Comparison of ENCODE assay signal across 9 mouse cellular contexts in the genomic region with DNA sequence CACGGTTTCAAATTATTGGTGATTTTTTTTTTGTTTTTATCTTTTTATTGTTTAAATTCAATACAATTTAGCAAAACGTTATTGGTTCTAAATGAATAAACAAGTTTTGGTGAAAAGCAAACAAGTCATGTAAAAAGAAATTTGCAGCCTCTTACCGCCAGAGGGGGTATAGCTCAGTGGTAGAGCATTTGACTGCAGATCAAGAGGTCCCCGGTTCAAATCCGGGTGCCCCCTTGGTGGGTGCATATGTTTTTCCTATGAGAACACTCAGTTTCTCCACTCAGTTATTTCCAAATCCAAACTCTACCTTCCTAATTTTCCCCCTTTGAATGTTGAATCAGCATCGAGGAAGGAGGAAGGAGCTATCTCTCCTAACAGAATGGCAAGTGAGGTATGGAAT. TPM values are rescaled to one million over a fixed set of nuclear protein-coding genes. Genes with fewer than 3 reads are reported as not detected.
DNase-seq lines count a peak whose midpoint lies in the region; ATAC-seq and TF ChIP-seq lines count a peak whose summit lies in the region.
"Had no signal": no experiment of that assay in that cellular context is flagged by ENCODE, and none has a peak within 500 bp of the region (broad histone marks: within the 10 kb centered on the region; RNA-seq: fewer than 3 reads in every experiment).

No protein-coding gene starts in this region.

- WGBS in heart, embryonic 12.5 days: 3% methylated on average over 6 of the region's 6 CpGs
- WGBS in bone marrow, adult 2 months: 5% methylated on average over 6 of the region's 6 CpGs
- 7% methylated on average over 6 of the region's 6 CpGs for WGBS in neural tube, embryonic 11.5 days

- H3K4me3 ChIP-seq in heart, embryonic 12.5 days: no peak overlapping the region
- no peak overlapping the region for H3K4me3 ChIP-seq in bone marrow, adult 2 months (replicated peaks; ENCODE audit: control insufficient read depth, low read depth, low read length)
- no peak overlapping the region for H3K4me3 ChIP-seq in neural tube, embryonic 11.5 days (ENCODE audit: low read depth, low read length)
- H3K4me3 ChIP-seq: stomach, embryonic 15.5 days had no signal

- H3K4me2 ChIP-seq in heart, embryonic 12.5 days: no peak overlapping the region
- H3K4me2 ChIP-seq in neural tube, embryonic 11.5 days (ENCODE audit: low read depth): no peak overlapping the region
- H3K4me2 ChIP-seq: stomach, embryonic 15.5 days had no signal

- peak; percentile 72 to 89 for DNase-seq in heart, adult 18-20 months
- DNase-seq in CD4-positive helper T cell, adult 2 months (ENCODE audit: low read depth, low spot score): peak; percentile 78
- peak; percentile 33 to 42 for DNase-seq in gastrocnemius, adult 8-10 months (ENCODE audit: low spot score in 2 of 2)
- DNase-seq in left cerebral cortex, postnatal 14 days (ENCODE audit: low spot score in 2 of 2): peak; percentile 81 to 89
- DNase-seq in neural tube, embryonic 11.5 days (ENCODE audit: low spot score): peak; percentile 52
- peak; percentile 84 for DNase-seq in thymus, postnatal 4 days

- peaks cover 11% of the 10 kb centered on the region for H3K4me1 ChIP-seq in heart, embryonic 12.5 days (replicated peaks)
- H3K4me1 ChIP-seq in bone marrow, adult 2 months (ENCODE audit: control insufficient read depth, insufficient read depth, low read length): peaks cover under 1% of the 10 kb centered on the region; the same call in 1 of the 2 replicates
- H3K4me1 ChIP-seq in neural tube, embryonic 11.5 days (ENCODE audit: control insufficient read depth, insufficient read depth, low read length): peaks cover 9% of the 10 kb centered on the region

- H3K27ac ChIP-seq in heart, embryonic 12.5 days (ENCODE audit: poor library complexity, severe bottlenecking): no peak overlapping the region
- H3K27ac ChIP-seq in bone marrow, adult 2 months (ENCODE audit: control insufficient read depth, insufficient read depth, low read depth, low read length, poor library complexity): no peak overlapping the region
- no peak overlapping the region for H3K27ac ChIP-seq in neural tube, embryonic 11.5 days (ENCODE audit: low read depth, low read length)
- H3K27ac ChIP-seq: stomach, embryonic 15.5 days had no signal

- H3K27me3 ChIP-seq in heart, embryonic 12.5 days (replicated peaks): no peaks in the 10 kb centered on the region
- H3K27me3 ChIP-seq in neural tube, embryonic 11.5 days (ENCODE audit: control insufficient read depth, insufficient read depth, low read length): no peaks in the 10 kb centered on the region
- H3K27me3 ChIP-seq: stomach, embryonic 15.5 days had no signal

- H3K9ac ChIP-seq in heart, embryonic 12.5 days: no peak overlapping the region
- H3K9ac ChIP-seq in neural tube, embryonic 11.5 days (ENCODE audit: low read length): no peak overlapping the region
- H3K9ac ChIP-seq: stomach, embryonic 15.5 days had no signal

- no peak for TF ChIP-seq POLR2A in bone marrow, adult 2 months (IDR thresholded peaks at IDR 0.05; ENCODE audit: borderline replicate concordance, control insufficient read depth, low read depth, low read length)

- H3K36me3 ChIP-seq in heart, embryonic 12.5 days: 0 out of 2 replicates have a peak, but pooled peaks cover under 1% of the 10 kb centered on the region
- no peaks in the 10 kb centered on the region for H3K36me3 ChIP-seq in neural tube, embryonic 11.5 days (ENCODE audit: control insufficient read depth, insufficient read depth, low read length)
- H3K36me3 ChIP-seq: stomach, embryonic 15.5 days had no signal

- TF ChIP-seq CTCF in bone marrow, adult 2 months (IDR thresholded peaks at IDR 0.05; ENCODE audit: control insufficient read depth, insufficient read depth, low read length): 0 out of 2 replicates have a peak, but pooled peaks have one; percentile 16

- ATAC-seq in heart, embryonic 12.5 days (ENCODE audit: insufficient number of reproducible peaks, low FRiP score): no peak
- ATAC-seq in neural tube, embryonic 11.5 days (ENCODE audit: insufficient read depth, low FRiP score, low TSS enrichment): no peak

- intact Hi-C loops in left cerebral cortex, postnatal 14 days (cut with DNase I): loop anchor here (5.0 kb wide), 2 partner anchors 85 to 190 kb away; partner anchors contain the start of genes Fbxo47 and Plxdc1

- no peaks in the 10 kb centered on the region for H3K9me3 ChIP-seq in heart, embryonic 12.5 days (replicated peaks)
- H3K9me3 ChIP-seq in neural tube, embryonic 11.5 days (ENCODE audit: control insufficient read depth, low read length): no peaks in the 10 kb centered on the region
- H3K9me3 ChIP-seq: stomach, embryonic 15.5 days had no signal

RNA-seq across cellular contexts. Expression of gene Lasp1, which starts 1.9 kb away (rescaled TPM):
- 10 to 100 TPM; 34.9 to 36.6 TPM for total RNA-seq in heart, adult 18-20 months (2021)
- polyA plus RNA-seq in heart, embryonic 12.5 days (2016; fragmentation: Nextera tagmentation; extraction: Ambion mirVana): 46.9 and 49.5 TPM in 2 replicates
- 48.1 and 99.2 TPM in 2 replicates for polyA plus RNA-seq in bone marrow, adult 2 months (2011; ENCODE audit: insufficient read depth, insufficient read length, low replicate concordance, missing spikeins)
- 10 to 100 TPM in 2 of 4 experiments, 1 to 10 TPM in 2; 5.9 to 11.2 (median 9.0) TPM for total RNA-seq in gastrocnemius, adult 8-10 months (2022)
- 100 to 1,000 TPM; 189 to 204 TPM for total RNA-seq in left cerebral cortex, postnatal 14 days (2021)
- polyA plus RNA-seq in neural tube, embryonic 11.5 days (2014; fragmentation: Nextera tagmentation; extraction: Ambion mirVana): 68.8 and 73.1 TPM in 2 replicates

RNA-seq across cellular contexts. Expression of gene Rpl23, which starts 14.7 kb away (rescaled TPM):
- total RNA-seq in heart, adult 18-20 months (2021): 100 to 1,000 TPM; 505 to 584 TPM
- 404 and 410 TPM in 2 replicates for polyA plus RNA-seq in heart, embryonic 12.5 days (2016; fragmentation: Nextera tagmentation; extraction: Ambion mirVana)
- 550 and 853 TPM in 2 replicates for polyA plus RNA-seq in bone marrow, adult 2 months (2011; ENCODE audit: insufficient read depth, insufficient read length, low replicate concordance, missing spikeins)
- total RNA-seq in gastrocnemius, adult 8-10 months (2022): 100 to 1,000 TPM; 371 to 534 (median 431) TPM
- total RNA-seq in left cerebral cortex, postnatal 14 days (2021): 100 to 1,000 TPM; 342 to 343 TPM
- polyA plus RNA-seq in neural tube, embryonic 11.5 days (2014; fragmentation: Nextera tagmentation; extraction: Ambion mirVana): 453 and 457 TPM in 2 replicates

RNA-seq across cellular contexts. Expression of gene 1700001P01Rik, which starts 21.2 kb away (rescaled TPM):
- total RNA-seq in heart, adult 18-20 months (2021): not detected
- polyA plus RNA-seq in heart, embryonic 12.5 days (2016; fragmentation: Nextera tagmentation; extraction: Ambion mirVana): not detected in 2 replicates
- polyA plus RNA-seq in bone marrow, adult 2 months (2011; ENCODE audit: insufficient read depth, insufficient read length, low replicate concordance, missing spikeins): not detected in 2 replicates
- not detected for total RNA-seq in gastrocnemius, adult 8-10 months (2022)
- total RNA-seq in left cerebral cortex, postnatal 14 days (2021): 1 to 10 TPM in 1 of 2 experiments, not detected in 1; 1.0 TPM
- not detected in 2 replicates for polyA plus RNA-seq in neural tube, embryonic 11.5 days (2014; fragmentation: Nextera tagmentation; extraction: Ambion mirVana)

RNA-seq across cellular contexts. Expression of gene Cwc25, which starts 30.6 kb away (rescaled TPM):
- total RNA-seq in heart, adult 18-20 months (2021): 1 to 10 TPM; 6.4 to 8.4 TPM
- polyA plus RNA-seq in heart, embryonic 12.5 days (2016; fragmentation: Nextera tagmentation; extraction: Ambion mirVana): 10.9 and 11.4 TPM in 2 replicates
- 10.4 and 11.7 TPM in 2 replicates for polyA plus RNA-seq in bone marrow, adult 2 months (2011; ENCODE audit: insufficient read depth, insufficient read length, low replicate concordance, missing spikeins)
- total RNA-seq in gastrocnemius, adult 8-10 months (2022): 1 to 10 TPM; 3.2 to 5.9 (median 4.7) TPM
- total RNA-seq in left cerebral cortex, postnatal 14 days (2021): 10 to 100 TPM; 20.3 to 21.3 TPM
- polyA plus RNA-seq in neural tube, embryonic 11.5 days (2014; fragmentation: Nextera tagmentation; extraction: Ambion mirVana): 13.3 and 13.7 TPM in 2 replicates

RNA-seq across cellular contexts. Expression of gene B230217C12Rik, which starts 43.7 kb away (rescaled TPM):
- total RNA-seq in heart, adult 18-20 months (2021): under 1 TPM; 0.51 to 0.55 TPM
- polyA plus RNA-seq in heart, embryonic 12.5 days (2016; fragmentation: Nextera tagmentation; extraction: Ambion mirVana): 6.9 and 7.4 TPM in 2 replicates
- polyA plus RNA-seq in bone marrow, adult 2 months (2011; ENCODE audit: insufficient read depth, insufficient read length, low replicate concordance, missing spikeins): not detected in 2 replicates
- under 1 TPM; 0.19 to 0.51 (median 0.32) TPM for total RNA-seq in gastrocnemius, adult 8-10 months (2022)
- total RNA-seq in left cerebral cortex, postnatal 14 days (2021): 10 to 100 TPM; 48.5 to 52.8 TPM
- 14.1 and 15.0 TPM in 2 replicates for polyA plus RNA-seq in neural tube, embryonic 11.5 days (2014; fragmentation: Nextera tagmentation; extraction: Ambion mirVana)

Comparison
In these comparisons a context has a peak if more than half of its experiments do, and no peak if none do; other contexts are left out.
1. RNA of gene Lasp1, which starts 1.9 kb away (total RNA-seq): 189 to 204 TPM in left cerebral cortex, postnatal 14 days; 34.9 to 36.6 TPM in heart, adult 18-20 months and 5.9 to 11.2 TPM in gastrocnemius, adult 8-10 months; every median in the first group is over 4 times any median in the second.
2. Peak in every context shown above with its lines, with median percentiles within 50 percentile points of each other: DNase-seq.